Mouse (Mus musculus): ENCODE data around the gene Cbwd1.

GRCm38 (mm10) chr19:24985045-24985444, 23.6 kb upstream of the Cbwd1 start:
- TF ChIP-seq CTCF (IDR thresholded peaks at IDR 0.05; ENCODE audit: borderline replicate concordance, extremely low read depth, insufficient read depth, insufficient read length) (no peak), POLR2A (IDR thresholded peaks at IDR 0.05; ENCODE audit: borderline replicate concordance, extremely low read depth, insufficient read depth, insufficient read length, poor library complexity, severe bottlenecking) (no peak)
